Mouse (Mus musculus) heart, postnatal 25 days (tissue): ENCODE data around the gene Gm20388. TPM values are rescaled to one million over a fixed set of nuclear protein-coding genes. Genes with fewer than 3 reads are reported as not detected.
A peak's percentile ranks its signal among the peaks of the same experiment; 100 is the strongest.
"Not testable (repeated sequence)": the region's sequence is repeated elsewhere in the genome, so short reads cannot be mapped to it uniquely, and the experiment has no call there.

Source experiments
- DNase-seq: peaks from one replicate; pipeline ENCODE4 v3.0.0; 2022; ENCODE audit warnings: low spot score
- intact Hi-C: fragments of 180-260 bp; cut with DNase I; formaldehyde crosslinking; loops from one replicate; pipeline ENCODE4 v1.15.1; 2025
- total RNA-seq, 2 experiments: library from RNA; stranded (reverse); gene quantifications; 2 replicates each; pipeline ENCODE4 v1.2.3; 2021

The Gm20388 gene
- total RNA-seq, 2 experiments from 2014 or later, result 2.7 TPM; not detected in 1

DNA sequence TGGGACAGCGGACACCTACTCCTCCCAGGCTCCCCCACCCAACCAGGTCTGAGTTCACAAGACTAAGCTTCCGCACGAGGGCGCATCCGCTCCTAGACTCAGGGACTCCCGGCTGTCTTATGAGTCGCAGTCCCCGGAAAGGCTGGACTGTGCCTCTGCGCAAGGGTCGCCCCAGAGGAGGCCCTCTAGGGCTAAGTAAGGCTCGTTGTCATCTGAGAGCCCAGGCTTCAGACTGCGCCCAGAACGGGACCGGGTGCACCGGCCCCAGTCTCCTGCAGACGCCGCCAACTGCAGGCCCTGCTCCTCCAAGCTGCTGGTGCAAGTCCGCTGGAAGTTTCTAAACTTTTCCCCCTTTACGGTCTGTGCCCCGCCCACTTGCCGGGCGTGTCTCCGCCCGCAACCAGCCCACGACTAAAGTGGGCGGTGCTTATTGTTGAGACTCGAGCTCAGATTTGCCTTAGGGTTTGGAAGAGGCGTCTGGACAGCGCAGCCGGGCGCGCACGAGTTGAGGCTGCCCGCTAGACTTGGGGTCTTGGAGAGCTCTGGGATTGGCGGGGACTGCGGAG lies 1214.8 kb downstream of the Gm20388 start:
- peak; percentile 80 for DNase-seq
- intact Hi-C loops, result loop anchor here (5.0 kb wide), 1 partner anchor 102 kb away; no protein-coding TSS in a partner anchor

DNA sequence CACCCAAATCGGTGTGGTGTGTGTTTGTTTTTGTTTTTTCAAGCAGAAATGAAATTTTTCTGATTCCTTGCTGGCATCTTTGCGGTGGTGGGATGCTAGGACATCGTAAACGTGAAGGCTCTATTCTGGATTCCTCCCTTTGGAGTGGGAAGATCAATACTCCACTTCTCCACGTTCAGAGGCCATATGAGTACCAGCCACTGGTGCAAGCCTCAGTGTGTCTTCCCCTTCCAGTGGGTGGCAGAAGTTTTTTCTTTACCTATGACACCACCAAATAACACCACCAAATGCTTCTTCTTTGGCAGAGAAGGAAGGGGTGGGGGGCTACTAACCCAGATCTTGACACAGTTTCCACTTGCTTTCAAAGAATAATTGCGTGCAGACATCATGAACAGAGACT lies 1215.5 kb downstream of the Gm20388 start:
- intact Hi-C loops, result loop anchor here (5.0 kb wide), 1 partner anchor 101 kb away; no protein-coding TSS in a partner anchor
- DNase-seq, result no peak

DNA sequence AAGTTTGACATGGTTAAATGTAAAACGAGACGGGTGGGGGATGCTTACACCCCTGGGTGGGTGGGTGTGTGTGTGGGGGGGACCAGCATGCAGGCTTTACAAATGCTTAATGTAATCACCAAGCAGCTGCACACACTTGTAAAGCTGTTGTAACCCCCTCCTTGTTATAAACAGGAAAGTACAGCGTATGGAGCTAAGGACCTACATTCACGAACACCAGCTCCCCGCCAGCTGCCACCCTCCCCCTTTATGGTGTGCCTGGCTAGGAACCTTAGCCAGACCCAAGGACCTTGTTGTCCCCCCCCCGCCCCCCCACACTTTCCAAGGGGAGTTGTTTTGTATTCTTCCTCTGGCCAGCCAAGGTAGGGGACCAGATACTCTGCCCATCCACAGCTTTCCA lies 1216.1 kb downstream of the Gm20388 start:
- intact Hi-C loops, result loop anchor here (5.0 kb wide), 1 partner anchor 101 kb away; no protein-coding TSS in a partner anchor
- DNase-seq, result no peak

DNA sequence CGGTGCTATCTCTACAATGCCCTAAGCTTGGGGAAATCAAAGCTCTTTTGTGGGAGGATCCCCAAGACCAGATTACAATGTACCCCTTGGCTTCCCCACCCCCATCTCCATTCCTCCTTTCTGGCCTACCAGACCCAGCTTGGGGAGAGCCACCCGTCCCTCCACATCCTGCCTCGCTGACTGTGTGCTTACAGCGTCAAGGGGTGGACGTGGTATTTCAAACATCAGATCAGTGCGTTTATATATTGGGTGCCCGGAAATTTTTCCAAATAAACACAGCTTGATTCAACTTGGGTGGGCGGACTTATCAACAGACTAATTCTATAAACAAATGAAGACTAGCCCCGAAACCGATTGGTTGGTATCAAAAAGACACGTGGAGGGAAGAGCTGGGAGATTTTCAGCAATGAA lies 1216.7 kb downstream of the Gm20388 start:
- intact Hi-C loops, result loop anchor here (5.0 kb wide), 1 partner anchor 100 kb away; no protein-coding TSS in a partner anchor
- no peak for DNase-seq

DNA sequence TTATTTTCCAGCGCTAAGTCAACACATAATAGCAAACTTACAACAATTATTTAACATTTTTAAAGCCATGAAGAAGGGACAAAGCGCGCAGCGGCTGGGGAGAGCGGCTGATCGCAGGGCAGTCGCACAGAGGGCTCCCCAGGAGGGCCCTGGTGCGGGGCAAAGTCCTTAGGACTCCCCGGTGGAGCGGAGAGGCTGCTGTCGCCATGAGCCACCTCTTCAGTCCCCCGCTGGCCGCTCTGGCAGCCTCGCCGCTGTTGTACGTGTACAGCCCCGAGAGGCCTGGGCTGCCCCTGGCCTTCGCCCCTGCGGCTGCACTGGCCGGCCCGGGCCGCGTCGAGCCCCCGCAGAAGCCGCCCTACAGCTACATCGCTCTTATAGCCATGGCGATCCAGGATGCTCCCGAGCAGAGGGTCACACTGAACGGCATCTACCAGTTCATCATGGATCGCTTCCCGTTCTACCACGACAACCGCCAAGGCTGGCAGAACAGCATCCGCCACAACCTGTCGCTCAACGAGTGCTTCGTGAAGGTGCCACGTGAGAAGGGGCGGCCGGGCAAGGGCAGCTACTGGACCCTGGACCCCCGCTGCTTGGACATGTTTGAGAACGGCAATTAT lies 1217.2 kb downstream of the Gm20388 start, which contains the start of gene Foxl1:
TSS of gene Foxl1 (plus strand) at position 185 of the 620 bp plus-strand sequence.
- intact Hi-C loops, result loop anchor here (5.0 kb wide), 1 partner anchor 99 kb away; no protein-coding TSS in a partner anchor

DNA sequence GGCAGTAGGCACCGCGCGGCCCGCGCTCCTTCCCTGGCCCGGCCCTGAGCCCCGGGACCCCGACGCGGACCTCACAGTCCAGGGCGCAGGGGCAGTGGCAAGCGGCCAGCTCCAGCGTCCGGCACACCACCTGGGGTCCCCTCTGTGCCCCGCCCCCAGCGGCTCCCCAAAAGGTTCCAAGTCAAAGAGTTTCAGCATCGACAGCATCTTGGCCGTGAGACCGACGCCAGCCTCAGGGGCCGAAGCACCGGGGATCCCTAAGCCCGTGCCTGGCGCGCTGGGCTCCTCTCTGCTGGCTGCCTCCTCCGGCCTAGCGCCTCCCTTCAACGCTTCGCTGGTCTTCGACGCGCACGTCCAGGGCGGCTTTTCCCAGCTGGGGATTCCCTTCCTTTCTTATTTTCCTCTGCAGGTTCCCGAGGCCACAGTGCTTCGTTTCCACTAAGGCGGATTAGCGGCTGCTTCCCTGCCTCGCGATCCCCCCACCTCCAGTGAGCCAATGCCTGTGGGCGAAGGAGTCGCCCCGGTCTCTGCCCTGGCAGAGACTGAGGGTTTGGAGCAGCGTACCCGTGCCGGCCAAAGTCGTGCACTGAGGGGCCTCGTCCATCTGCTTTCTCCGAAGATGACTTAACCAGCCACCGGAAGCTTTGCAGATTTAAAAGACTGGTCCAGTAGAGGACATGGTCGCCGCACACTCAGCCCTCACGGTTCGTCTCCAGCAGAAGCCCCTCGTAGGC lies 1218.1 kb downstream of the Gm20388 start:
- intact Hi-C loops, result loop anchor here (5.0 kb wide), 1 partner anchor 99 kb away; no protein-coding TSS in a partner anchor
- no peak for DNase-seq

More for the DNA sequence above, 1217.2 kb downstream of the Gm20388 start, which contains the start of gene Foxl1:
- no peak for DNase-seq

DNA sequence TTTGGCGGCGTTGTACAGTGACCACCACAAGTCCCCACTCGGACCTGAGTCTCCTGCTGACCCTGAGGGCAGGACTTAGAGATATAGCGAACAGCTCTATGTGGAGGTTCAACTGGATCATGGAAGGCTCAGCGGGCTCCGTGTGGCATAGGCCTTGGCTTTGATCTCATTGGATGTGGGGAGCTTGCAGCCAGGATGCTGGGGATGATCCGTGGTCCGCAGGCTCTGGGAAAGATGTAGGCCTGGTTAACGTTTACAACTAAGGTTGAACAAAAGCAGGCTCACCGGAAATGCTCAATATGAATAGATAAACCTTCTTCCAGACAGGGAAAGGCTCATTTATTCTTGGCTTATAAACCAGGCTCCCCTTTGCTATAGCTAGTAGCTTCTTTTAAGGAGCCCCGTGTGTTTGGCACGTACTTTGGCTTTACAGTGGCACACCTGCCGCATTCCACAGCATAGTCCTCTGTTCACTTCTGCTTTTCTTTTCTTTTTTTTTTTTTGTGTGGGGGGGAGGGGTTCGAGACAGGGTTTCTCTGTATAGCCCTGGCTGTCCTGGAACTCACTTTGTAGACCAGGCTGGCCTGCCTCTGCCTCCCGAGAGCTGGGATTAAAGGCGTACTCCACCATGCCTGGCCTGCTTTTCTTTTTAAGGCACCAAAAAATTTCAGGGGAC lies 1218.8 kb downstream of the Gm20388 start:
- no peak for DNase-seq
- intact Hi-C loops, result loop anchor here (5.0 kb wide), 1 partner anchor 98 kb away; no protein-coding TSS in a partner anchor

DNA sequence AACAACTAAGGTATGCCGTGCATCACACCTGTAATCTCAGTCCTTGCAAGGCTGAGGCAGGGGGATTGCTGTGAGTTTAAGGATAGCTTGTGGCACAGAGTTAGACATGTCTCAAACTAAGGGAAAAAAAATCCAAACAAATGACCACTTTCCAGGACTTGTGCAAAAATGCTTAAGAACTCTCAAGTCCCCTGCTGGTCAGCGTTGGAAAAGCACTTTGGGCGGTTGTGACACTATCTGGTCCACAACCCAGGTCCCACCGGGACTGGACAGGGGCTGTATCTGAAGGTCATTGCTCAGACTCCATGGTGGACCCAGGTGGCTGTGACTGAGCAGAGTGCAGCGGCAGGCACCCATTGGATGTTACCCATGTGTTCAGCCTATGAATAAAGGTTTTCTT lies 1219.9 kb downstream of the Gm20388 start:
- intact Hi-C loops, result no loop called here
- no peak for DNase-seq

DNA sequence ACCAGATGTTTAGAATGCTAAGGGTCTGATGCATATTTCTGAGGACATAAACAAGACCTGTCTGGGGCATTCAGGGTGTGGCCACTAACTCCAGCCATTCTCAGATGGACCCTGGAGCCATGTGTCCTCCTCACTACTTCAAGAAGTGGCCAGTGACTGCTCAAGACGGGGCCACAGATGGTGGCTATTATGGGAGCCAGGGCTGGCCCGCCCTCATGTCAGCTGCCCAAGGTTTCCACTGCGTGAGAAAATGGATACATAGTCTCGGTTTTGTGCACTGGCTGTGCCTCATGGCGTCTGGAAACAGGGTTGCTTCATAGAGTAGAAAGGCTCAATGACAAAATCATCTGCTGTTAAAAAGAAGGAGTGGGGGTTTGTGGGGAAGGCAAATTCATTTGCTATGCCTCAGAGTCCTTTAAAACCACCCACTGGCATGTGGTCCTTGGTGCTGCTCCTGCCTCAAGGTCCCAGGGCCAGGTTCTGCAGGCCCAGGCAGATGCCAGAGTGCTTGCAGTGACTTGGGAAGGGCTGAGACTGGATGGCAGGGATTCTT lies 1222.4 kb downstream of the Gm20388 start:
- DNase-seq, result no peak
- intact Hi-C loops, result no loop called here

DNA sequence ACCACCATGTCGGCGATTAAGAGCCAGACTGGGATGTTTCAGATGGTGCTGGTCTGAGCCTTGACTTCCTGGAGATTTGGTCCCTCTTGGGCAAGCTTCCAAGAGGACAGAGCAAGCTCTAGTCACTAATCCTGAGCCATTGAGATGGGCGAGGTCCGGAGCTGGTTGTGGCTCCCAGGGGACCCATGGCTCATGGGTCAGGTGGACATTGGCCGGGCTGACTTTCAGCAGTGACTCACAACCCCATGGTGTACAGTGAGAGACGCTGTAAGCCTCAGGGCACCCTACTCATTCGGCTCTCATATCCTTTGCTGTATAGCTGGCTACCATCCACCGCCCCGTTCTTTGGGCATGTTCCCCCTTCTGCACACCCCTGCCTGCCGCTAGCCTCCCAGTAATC lies 1223.5 kb downstream of the Gm20388 start:
- intact Hi-C loops, result no loop called here
- no peak for DNase-seq

DNA sequence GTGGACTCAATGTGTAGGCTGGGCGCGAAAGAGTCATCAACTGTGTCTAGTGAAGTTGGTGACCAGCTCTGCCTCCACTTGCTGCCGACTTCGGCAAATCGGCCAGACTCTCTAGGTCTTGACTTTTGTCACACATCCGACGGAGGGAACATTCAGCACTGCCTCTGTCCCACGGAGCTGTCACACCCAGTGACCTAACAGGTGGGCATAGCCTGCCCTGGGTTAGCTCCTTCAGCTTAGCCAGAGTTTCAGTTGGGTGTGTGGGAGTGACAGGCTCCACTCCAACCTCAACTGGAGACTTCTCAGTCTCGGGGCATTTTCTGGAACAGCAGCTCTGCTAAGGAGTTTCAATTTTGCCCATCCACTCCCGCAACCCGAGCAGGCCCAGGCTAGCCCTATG lies 1223.9 kb downstream of the Gm20388 start:
- intact Hi-C loops, result no loop called here
- no peak for DNase-seq

DNA sequence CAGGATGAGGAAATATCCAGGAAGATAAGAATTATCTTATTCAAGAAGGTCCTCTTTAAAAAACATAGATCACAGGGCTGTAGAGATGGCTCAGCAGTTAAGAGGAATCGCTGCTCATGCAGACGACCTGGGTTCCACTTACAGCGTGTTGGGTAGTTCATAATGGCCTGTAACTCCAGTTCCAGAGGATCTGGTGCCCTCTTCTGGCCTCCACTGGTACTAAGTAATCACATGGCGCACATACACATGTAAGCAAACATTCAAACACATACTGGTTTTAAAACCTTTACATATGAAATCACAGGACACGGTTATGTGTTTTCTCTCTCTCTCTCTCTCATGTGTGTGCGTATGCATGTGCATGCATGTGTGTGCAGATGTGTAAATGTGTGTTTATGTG lies 1226.2 kb downstream of the Gm20388 start:
- intact Hi-C loops, result no loop called here

DNA sequence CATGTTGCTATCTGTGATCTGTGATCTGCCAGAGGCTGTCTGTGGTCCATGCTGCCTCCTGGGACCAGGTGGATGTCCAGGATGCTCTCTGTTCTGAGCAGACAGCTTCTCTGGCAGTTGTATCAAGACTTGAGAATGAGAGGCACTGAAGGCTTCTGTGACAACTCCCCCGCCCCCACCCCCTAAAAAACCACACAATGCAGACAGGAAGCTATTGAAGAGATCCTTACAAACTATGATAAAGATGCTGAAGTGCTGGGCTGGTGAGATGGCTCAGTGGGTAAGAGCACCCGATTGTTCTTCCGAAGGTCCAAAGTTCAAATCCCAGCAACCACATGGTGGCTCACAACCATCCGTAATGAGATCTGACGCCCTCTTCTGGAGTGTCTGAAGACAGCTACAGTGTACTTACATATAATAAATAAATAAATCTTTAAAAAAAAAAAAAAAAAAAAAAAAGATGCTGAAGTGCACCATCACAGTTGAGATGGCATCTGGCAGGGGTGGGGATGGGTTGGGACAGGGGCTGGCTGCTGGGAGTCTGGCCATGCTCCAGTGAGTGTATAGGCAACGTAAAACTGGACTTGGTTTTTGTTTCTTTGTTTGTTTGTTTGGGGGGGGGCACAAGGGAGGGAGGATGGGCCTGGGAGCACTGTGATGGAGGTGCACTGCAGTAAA lies 1235.0 kb downstream of the Gm20388 start:
- DNase-seq, intact Hi-C loops: not testable (repeated sequence)

More for the DNA sequence above, 1226.2 kb downstream of the Gm20388 start:
- no peak for DNase-seq

DNA sequence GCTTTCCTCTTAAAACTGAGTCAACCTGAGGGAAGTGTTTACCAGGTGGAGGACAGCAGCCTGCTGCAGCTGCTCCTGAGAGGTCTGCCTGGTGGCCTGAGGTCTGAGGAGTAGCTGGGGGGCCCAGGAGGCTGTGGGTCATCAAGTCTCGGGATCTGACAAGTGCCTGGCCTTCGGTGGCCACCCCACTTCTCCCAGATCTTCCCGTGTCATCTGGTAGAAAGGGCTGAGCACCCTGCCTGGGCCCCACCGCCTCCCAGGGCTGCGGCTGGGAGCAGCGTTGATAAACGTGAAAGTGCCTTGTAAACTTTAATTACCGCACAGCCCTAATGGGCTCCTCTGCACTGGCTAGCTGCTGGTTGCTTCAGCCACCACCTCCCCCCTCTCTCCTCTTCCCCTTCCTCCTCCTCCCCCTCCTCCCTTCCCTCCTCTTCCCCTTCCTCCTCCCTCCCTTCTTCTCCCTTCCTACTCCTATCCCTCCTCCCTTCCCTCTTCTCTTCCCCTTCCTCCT lies 1238.0 kb downstream of the Gm20388 start:
- intact Hi-C loops, result no loop called here

DNA sequence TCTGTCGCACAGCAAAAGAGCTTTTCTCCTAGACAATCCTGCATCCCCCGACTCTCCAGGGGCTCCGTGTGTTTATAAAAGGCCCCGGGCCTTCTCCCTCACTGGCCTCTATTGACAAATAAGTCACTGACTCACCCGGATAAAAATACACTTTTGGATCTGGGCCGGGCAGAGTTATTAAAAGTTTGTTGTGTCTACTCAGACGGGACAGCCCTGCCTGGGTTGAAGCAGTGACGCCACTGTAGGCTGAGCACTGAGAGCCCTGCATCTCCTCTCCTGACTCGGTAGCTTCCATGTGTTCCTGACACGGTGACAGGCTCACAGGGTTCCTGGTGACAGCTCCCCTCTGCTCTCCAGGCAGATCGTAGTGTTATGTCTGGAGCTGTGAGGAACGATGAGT lies 1241.8 kb downstream of the Gm20388 start:
- intact Hi-C loops, result no loop called here
- DNase-seq, result peak; percentile 43

More for the DNA sequence above, 1238.0 kb downstream of the Gm20388 start:
- DNase-seq, result no peak

DNA sequence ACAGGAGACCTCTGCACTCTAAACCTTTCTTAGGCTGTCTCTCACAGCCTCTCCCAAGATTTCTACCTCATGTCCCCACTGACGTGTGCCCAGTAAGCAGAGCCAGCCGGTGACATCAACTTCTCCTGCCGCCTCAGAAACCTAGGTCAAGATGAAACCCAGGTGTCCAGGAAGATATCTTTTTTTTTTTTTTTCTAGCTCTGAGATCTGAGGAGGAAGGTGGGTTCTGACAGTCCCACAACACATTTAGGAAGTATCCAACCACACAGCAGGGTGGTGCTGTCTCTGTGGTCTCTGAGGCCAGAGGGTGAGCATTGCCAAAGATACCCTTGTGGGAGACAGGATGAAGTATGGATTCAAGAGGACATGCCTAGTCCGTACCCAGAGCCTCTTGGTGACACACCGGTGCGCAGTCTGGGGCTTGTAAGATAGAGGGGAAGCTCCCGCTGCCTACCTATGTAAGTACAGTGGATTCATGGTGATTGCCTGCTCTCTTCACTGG lies 1246.4 kb downstream of the Gm20388 start:
- DNase-seq, result no peak
- intact Hi-C loops, result no loop called here

DNA sequence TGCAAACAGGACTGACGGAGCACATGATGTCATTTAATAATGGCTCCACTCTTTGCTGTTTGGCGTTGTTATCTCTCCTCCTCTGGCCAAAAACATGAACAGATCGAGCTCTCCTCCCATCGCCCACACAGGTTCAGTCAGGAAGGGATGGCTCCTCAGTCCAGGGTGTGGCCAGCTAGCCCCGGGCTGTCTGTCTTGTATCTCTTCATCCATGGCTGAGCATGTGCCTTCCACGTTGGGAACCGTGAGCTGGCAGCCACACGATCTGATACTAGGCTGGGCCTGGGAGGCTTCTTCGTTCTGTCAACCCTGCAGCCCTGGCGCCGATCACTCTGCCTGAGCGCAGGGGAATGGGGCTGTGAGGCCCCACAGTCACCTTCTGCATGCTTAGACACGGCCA lies 1248.2 kb downstream of the Gm20388 start:
- intact Hi-C loops, result no loop called here
- no peak for DNase-seq

DNA sequence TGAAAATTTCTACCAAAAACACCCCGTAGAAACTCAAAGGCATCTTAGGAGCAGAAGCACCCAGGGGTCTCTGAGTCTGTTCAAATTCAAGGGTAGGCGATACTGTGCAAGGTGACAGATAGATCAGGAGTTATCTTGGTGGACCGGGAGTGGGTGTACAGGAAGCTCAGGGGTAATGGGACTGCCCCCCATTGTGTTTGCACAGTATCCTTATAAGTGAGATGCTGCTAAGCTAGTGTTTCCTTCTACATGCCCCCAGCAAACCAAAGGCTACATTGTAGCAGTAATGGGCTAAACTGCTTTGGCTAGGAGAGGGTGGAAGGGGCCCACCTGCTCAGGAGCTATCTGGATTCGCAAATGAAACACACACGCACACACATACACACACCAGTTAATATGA lies 1250.8 kb downstream of the Gm20388 start:
- intact Hi-C loops, result no loop called here
- DNase-seq, result no peak

DNA sequence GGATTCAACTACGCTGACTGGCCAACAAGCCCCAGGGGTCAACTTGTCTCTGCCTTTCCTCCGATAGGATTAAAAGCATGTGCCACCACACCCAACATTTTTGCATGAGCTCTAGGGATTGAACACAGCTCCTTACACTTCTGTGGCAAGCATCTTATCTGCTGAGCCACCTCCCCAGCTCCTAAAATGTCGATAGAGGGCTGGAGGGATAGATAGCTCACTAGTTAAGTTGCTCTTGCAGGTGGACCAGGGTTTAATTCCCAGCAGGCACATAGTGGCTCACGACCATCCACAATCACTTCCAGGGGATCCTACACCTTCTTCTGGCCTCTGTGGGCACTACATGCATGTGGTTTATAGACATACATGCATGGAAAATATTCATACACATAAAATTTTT lies 1251.8 kb downstream of the Gm20388 start:
- DNase-seq, result no peak
- intact Hi-C loops, result no loop called here
